Mouse (Mus musculus): ENCODE measurements at regions not wholly inside any gene's neighbourhood (a gene's known extent, or its start where the extent isn't known, plus 50 kb on each side); places are given as distances from the start of the nearest gene placed in this dataset.

DNA sequence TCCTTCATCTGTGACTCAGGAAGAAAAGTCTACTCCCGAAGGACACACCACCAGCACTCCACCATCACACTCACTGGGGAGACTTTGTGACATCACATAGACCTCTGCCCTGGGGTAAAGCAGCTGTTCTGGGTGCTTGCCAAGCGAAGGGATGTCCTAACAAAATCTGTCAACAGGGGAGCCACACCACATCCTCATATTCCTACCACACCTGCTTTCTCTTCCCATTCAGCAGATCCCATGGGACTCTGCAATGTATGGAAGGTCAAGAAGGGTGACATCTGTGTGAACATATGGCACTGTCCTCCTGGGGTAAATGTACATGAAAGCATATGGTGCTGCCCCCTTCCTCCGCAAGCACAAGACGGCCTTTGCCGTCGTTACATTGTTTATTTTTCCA is 375.5 kb downstream of the Etv1 start:
- H3K79me2 ChIP-seq (replicated peaks; ENCODE audit: control insufficient read depth, extremely low read depth, insufficient read depth, poor library complexity, severe bottlenecking) = no peaks in the 10 kb centered on the region
- no peak overlapping the region for H3K4me3 ChIP-seq (replicated peaks in 1 of 3; ENCODE audit: low read depth in 2 of 3, low read length in 2 of 3, poor library complexity in 1 of 3)
- 0 out of 4 replicates have a peak, but pooled peaks cover 0 to 2% of the 10 kb centered on the region in 2 experiments for H3K4me1 ChIP-seq (ENCODE audit: control insufficient read depth in 1 of 2, insufficient read depth in 2 of 2)
- dilution Hi-C loops (cut with MboI; ENCODE audit: extremely low pct_ligation_motif_present, extremely low pct_unique_long_range_greater_than_20kb, low sequenced_read_pairs) (no loop called here), in situ Hi-C loops (cut with MboI; ENCODE audit: low pct_ligation_motif_present, low pct_unique_long_range_greater_than_20kb, low sequenced_read_pairs) (no loop called here)
- no peak overlapping the region for H3K9ac ChIP-seq (ENCODE audit: insufficient read depth, low read depth)
- TF ChIP-seq POLR2AphosphoS2 (IDR thresholded peaks at IDR 0.05; ENCODE audit: low read depth, low read length) = no peak
- no peak for TF ChIP-seq TBP (conservative IDR thresholded peaks at IDR 0.05; ENCODE audit: low read depth, low read length)
- TF ChIP-seq MXI1 (IDR thresholded peaks at IDR 0.05; ENCODE audit: low read depth, low read length) = no peak
- TF ChIP-seq EP300 (IDR thresholded peaks at IDR 0.05; ENCODE audit: low read length) = no peak
- no peak for TF ChIP-seq MAFK (IDR thresholded peaks at IDR 0.05; ENCODE audit: insufficient replicate concordance, low read length)
- no peak for TF ChIP-seq CHD1 (IDR thresholded peaks at IDR 0.05; ENCODE audit: low read depth, low read length)
- H3K9me3 ChIP-seq (replicated peaks; ENCODE audit: low read length) = no peaks in the 10 kb centered on the region
- H3K36me3 ChIP-seq (replicated peaks in 1 of 2; ENCODE audit: control insufficient read depth in 1 of 2, insufficient read depth in 1 of 2, low read length in 1 of 2) = no peaks in the 10 kb centered on the region
- no peak for DNase-seq (ENCODE audit: extremely low read depth)
- H3K27me3 ChIP-seq (replicated peaks) = no peaks in the 10 kb centered on the region
- no peak overlapping the region for H3K27ac ChIP-seq (ENCODE audit: insufficient read depth, low read depth)
- no peak overlapping the region for H3K4me2 ChIP-seq (ENCODE audit: insufficient read depth, low read depth, poor library complexity, severe bottlenecking)

DNA sequence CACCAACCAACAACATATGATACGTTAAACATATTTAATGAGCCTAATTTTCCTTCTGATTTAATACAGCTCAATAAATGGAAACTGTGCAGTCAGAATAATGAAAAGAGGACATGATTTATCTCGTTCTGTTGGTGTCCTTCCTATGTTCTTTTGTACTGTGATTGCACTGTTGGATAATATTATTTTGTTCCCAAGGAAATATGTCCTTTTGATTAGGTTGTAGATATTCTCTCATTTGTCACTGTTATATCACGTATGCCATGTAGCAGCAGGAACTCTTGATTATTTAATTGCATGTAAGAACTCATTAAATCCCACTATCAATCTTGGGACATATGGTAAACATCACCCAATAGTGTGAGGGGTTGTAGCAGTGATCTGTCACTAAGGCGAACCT is 397.8 kb downstream of the Etv1 start:
- Histone ChIP-seq H3K27me3 (replicated peaks) (no peaks in the 10 kb centered on the region), H3K9ac (ENCODE audit: insufficient read depth, low read depth) (no peak overlapping the region), H3K4me1 (ENCODE audit: control insufficient read depth in 1 of 2, insufficient read depth in 2 of 2) (no peaks in the 10 kb centered on the region), H3K27ac (ENCODE audit: insufficient read depth, low read depth) (no peak overlapping the region), H3K9me3 (replicated peaks; ENCODE audit: low read length) (no peaks in the 10 kb centered on the region), H3K4me2 (ENCODE audit: insufficient read depth, low read depth, poor library complexity, severe bottlenecking) (no peak overlapping the region), H3K4me3 (replicated peaks in 1 of 3; ENCODE audit: low read depth in 2 of 3, low read length in 2 of 3, poor library complexity in 1 of 3) (no peak overlapping the region), H3K36me3 (replicated peaks in 1 of 2; ENCODE audit: control insufficient read depth in 1 of 2, insufficient read depth in 1 of 2, low read length in 1 of 2) (no peaks in the 10 kb centered on the region), H3K79me2 (replicated peaks; ENCODE audit: control insufficient read depth, extremely low read depth, insufficient read depth, poor library complexity, severe bottlenecking) (no peaks in the 10 kb centered on the region)
- TF ChIP-seq JUN (IDR thresholded peaks at IDR 0.05; ENCODE audit: insufficient read depth, low read depth, low read length) (no peak), HCFC1 (IDR thresholded peaks at IDR 0.05; ENCODE audit: low read depth, low read length) (no peak), MYC (IDR thresholded peaks at IDR 0.05; ENCODE audit: low read depth, low read length) (no peak)
- no peak for DNase-seq (ENCODE audit: extremely low read depth)
- dilution Hi-C loops (cut with MboI; ENCODE audit: extremely low pct_ligation_motif_present, extremely low pct_unique_long_range_greater_than_20kb, low sequenced_read_pairs) = no loop called here
- in situ Hi-C loops (cut with MboI; ENCODE audit: low pct_ligation_motif_present, low pct_unique_long_range_greater_than_20kb, low sequenced_read_pairs) = no loop called here

DNA sequence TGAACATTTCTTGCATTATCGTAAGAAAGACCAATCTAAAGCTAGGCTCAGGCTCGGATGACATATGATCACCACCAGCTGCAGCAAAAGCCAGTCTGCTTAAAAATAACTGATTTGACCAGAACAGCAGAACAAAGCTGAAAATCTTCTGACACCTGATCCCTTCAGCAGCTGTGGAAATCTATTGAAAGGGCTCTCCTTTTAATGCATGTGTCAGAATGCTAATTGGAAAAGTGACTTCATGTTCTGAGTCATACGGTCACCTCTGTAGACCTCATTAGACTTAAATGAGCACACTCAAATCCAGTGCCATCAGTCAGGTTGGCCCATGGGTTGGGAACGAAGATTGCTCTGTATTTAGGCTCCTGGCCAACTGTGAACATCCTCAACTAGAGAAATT is 444.9 kb downstream of the Etv1 start:
- Histone ChIP-seq H3K27me3 (replicated peaks) (no peaks in the 10 kb centered on the region), H3K9ac (ENCODE audit: insufficient read depth, low read depth) (no peak overlapping the region), H3K9me3 (replicated peaks; ENCODE audit: low read length) (no peaks in the 10 kb centered on the region), H3K27ac (ENCODE audit: insufficient read depth, low read depth) (no peak overlapping the region), H3K4me1 (ENCODE audit: control insufficient read depth in 1 of 2, insufficient read depth in 2 of 2) (no peaks in the 10 kb centered on the region), H3K36me3 (replicated peaks in 1 of 2; ENCODE audit: control insufficient read depth in 1 of 2, insufficient read depth in 1 of 2, low read length in 1 of 2) (no peaks in the 10 kb centered on the region), H3K4me3 (replicated peaks in 1 of 3; ENCODE audit: low read depth in 2 of 3, low read length in 2 of 3, poor library complexity in 1 of 3) (no peak overlapping the region), H3K79me2 (replicated peaks; ENCODE audit: control insufficient read depth, extremely low read depth, insufficient read depth, poor library complexity, severe bottlenecking) (no peaks in the 10 kb centered on the region), H3K4me2 (ENCODE audit: insufficient read depth, low read depth, poor library complexity, severe bottlenecking) (no peak overlapping the region)
- peak; percentile 39 for DNase-seq (ENCODE audit: extremely low read depth)
- dilution Hi-C loops (cut with MboI; ENCODE audit: extremely low pct_ligation_motif_present, extremely low pct_unique_long_range_greater_than_20kb, low sequenced_read_pairs) = no loop called here
- in situ Hi-C loops (cut with MboI; ENCODE audit: low pct_ligation_motif_present, low pct_unique_long_range_greater_than_20kb, low sequenced_read_pairs) = no loop called here
- TF ChIP-seq JUN (IDR thresholded peaks at IDR 0.05; ENCODE audit: insufficient read depth, low read depth, low read length) (0 out of 2 replicates have a peak, but pooled peaks have one; percentile 51), EP300 (IDR thresholded peaks at IDR 0.05; ENCODE audit: low read length) (peak; percentile 57), RCOR1 (conservative IDR thresholded peaks at IDR 0.05; ENCODE audit: low read depth, low read length) (no peak), CHD1 (IDR thresholded peaks at IDR 0.05; ENCODE audit: low read depth, low read length) (no peak), MEF2A (IDR thresholded peaks at IDR 0.05; ENCODE audit: borderline replicate concordance, low read depth, low read length) (peak; percentile 41; the same call in 1 of the 2 replicates), BHLHE40 (IDR thresholded peaks at IDR 0.05; ENCODE audit: low read depth, low read length) (peak; percentile 59), ZKSCAN1 (IDR thresholded peaks at IDR 0.05; ENCODE audit: borderline replicate concordance, low read depth, low read length) (no peak), ETS1 (conservative IDR thresholded peaks at IDR 0.05; ENCODE audit: low read depth, low read length) (peak; percentile 79), NRF1 (IDR thresholded peaks at IDR 0.05; ENCODE audit: low read depth, low read length) (no peak), ZNF384 (IDR thresholded peaks at IDR 0.05; ENCODE audit: low read depth, low read length) (0 out of 2 replicates have a peak, but pooled peaks have one; percentile 3), ZMIZ1 (IDR thresholded peaks at IDR 0.05; ENCODE audit: low read depth, low read length) (no peak), TCF12 (IDR thresholded peaks at IDR 0.05; ENCODE audit: low read depth, low read length) (no peak), USF2 (conservative IDR thresholded peaks at IDR 0.05; ENCODE audit: low read depth, low read length) (no peak), SMC3 (IDR thresholded peaks at IDR 0.05; ENCODE audit: low read depth, low read length) (no peak), RAD21 (IDR thresholded peaks at IDR 0.05; ENCODE audit: low read depth, low read length) (no peak), PAX5 (IDR thresholded peaks at IDR 0.05; ENCODE audit: low read length) (no peak), CTCF (conservative IDR thresholded peaks at IDR 0.05 in 1 of 2, IDR thresholded peaks at IDR 0.05 in 1 of 2; ENCODE audit: low read depth in 2 of 2, low read length in 2 of 2) (no peak), MXI1 (IDR thresholded peaks at IDR 0.05; ENCODE audit: low read depth, low read length) (no peak), JUND (conservative IDR thresholded peaks at IDR 0.05; ENCODE audit: low read depth, low read length) (no peak)
